Mouse (Mus musculus): Measurements from ENCODE around the gene Ap1m2. TPM values are rescaled to one million over a fixed set of nuclear protein-coding genes. Genes with fewer than 3 reads are reported as not detected.
"Not testable (repeated sequence)": the region's sequence is repeated elsewhere in the genome, so short reads cannot be mapped to it uniquely, and the experiment has no call there.

The Ap1m2 gene
- polyA plus RNA-seq, 2 experiments, result 0.07 to 0.24 TPM

- WGBS (ENCODE audit: insufficient replicate concordance), result 79% methylated on average over 10 of the region's 10 CpGs
- Histone ChIP-seq H3K9me3 (ENCODE audit: control insufficient read depth, low read length) (no peaks in the 10 kb centered on the region), H3K4me2 (ENCODE audit: low read depth) (no peak overlapping the region), H3K4me3 (ENCODE audit: insufficient read depth in 1 of 2, low read depth in 2 of 2, low read length in 2 of 2) (no peak overlapping the region), H3K9ac (replicated peaks) (no peak overlapping the region), H3K27me3 (ENCODE audit: control insufficient read depth, insufficient read depth, low read length) (no peaks in the 10 kb centered on the region), H3K36me3 (replicated peaks; ENCODE audit: control insufficient read depth, insufficient read depth, low read depth) (no peaks in the 10 kb centered on the region), H3K4me1 (replicated peaks; ENCODE audit: control insufficient read depth in 2 of 2, insufficient read depth in 2 of 2, low read length in 1 of 2) (peaks cover 0 to 7% of the 10 kb centered on the region in 2 experiments; a peak in 1 of 4 replicates), H3K27ac (no peak overlapping the region)
- DNase-seq (ENCODE audit: low read depth in 3 of 3, low spot score in 3 of 3), result no peak
- no peak for ATAC-seq (ENCODE audit: insufficient read depth)
- TF ChIP-seq CTCF (IDR thresholded peaks at IDR 0.05; ENCODE audit: low read depth) (no peak), EP300 (IDR thresholded peaks at IDR 0.05; ENCODE audit: low read depth) (no peak)
Measured at GRCm38 (mm10) chr9:21329699-21330289, 17.7 kb upstream of the Ap1m2 start.

GRCm38 (mm10) chr9:21329041-21329440 lies 16.9 kb upstream of the Ap1m2 start:
- Histone ChIP-seq H3K9me3 (ENCODE audit: control insufficient read depth, low read length) (no peaks in the 10 kb centered on the region), H3K27ac (no peak overlapping the region), H3K4me1 (replicated peaks; ENCODE audit: control insufficient read depth in 2 of 2, insufficient read depth in 2 of 2, low read length in 1 of 2) (peaks cover 0 to 7% of the 10 kb centered on the region in 2 experiments; a peak in 1 of 4 replicates), H3K9ac (replicated peaks) (no peak overlapping the region), H3K4me2 (ENCODE audit: low read depth) (no peak overlapping the region), H3K27me3 (ENCODE audit: control insufficient read depth, insufficient read depth, low read length) (no peaks in the 10 kb centered on the region), H3K36me3 (replicated peaks; ENCODE audit: control insufficient read depth, insufficient read depth, low read depth) (no peaks in the 10 kb centered on the region), H3K4me3 (ENCODE audit: insufficient read depth in 1 of 2, low read depth in 2 of 2, low read length in 2 of 2) (no peak overlapping the region)
- WGBS (ENCODE audit: insufficient replicate concordance), result 50% methylated on average over 3 of the region's 5 CpGs
- DNase-seq (ENCODE audit: low read depth in 3 of 3, low spot score in 3 of 3), result no peak
- no peak for ATAC-seq (ENCODE audit: insufficient read depth)
- TF ChIP-seq EP300 (IDR thresholded peaks at IDR 0.05; ENCODE audit: low read depth) (no peak), CTCF (IDR thresholded peaks at IDR 0.05; ENCODE audit: low read depth) (no peak)

- Histone ChIP-seq H3K27me3 (ENCODE audit: control insufficient read depth, insufficient read depth, low read length) (no peaks in the 10 kb centered on the region), H3K9ac (replicated peaks) (no peak overlapping the region), H3K4me1 (replicated peaks; ENCODE audit: control insufficient read depth in 2 of 2, insufficient read depth in 2 of 2, low read length in 1 of 2) (peaks cover 3 to 7% of the 10 kb centered on the region in 2 experiments; a peak in 3 of 4 replicates), H3K4me2 (ENCODE audit: low read depth) (no peak overlapping the region), H3K9me3 (ENCODE audit: control insufficient read depth, low read length) (no peaks in the 10 kb centered on the region), H3K27ac (no peak overlapping the region), H3K36me3 (replicated peaks; ENCODE audit: control insufficient read depth, insufficient read depth, low read depth) (no peaks in the 10 kb centered on the region), H3K4me3 (ENCODE audit: insufficient read depth in 1 of 2, low read depth in 2 of 2, low read length in 2 of 2) (no peak overlapping the region)
- no peak for TF ChIP-seq CTCF (IDR thresholded peaks at IDR 0.05; ENCODE audit: low read depth)
- no peak for TF ChIP-seq EP300 (IDR thresholded peaks at IDR 0.05; ENCODE audit: low read depth)
- 34% methylated on average over 3 of the region's 3 CpGs for WGBS (ENCODE audit: insufficient replicate concordance)
- no peak for ATAC-seq (ENCODE audit: insufficient read depth)
- no peak for DNase-seq (ENCODE audit: low read depth in 3 of 3, low spot score in 3 of 3)
Measured at GRCm38 (mm10) chr9:21328041-21328440, 15.9 kb upstream of the Ap1m2 start.

GRCm38 (mm10) chr9:21327569-21327968 lies 15.4 kb upstream of the Ap1m2 start:
- DNase-seq (ENCODE audit: low read depth in 3 of 3, low spot score in 3 of 3) (no peak), ATAC-seq (ENCODE audit: insufficient read depth) (no peak)
- no peak overlapping the region for H3K9ac ChIP-seq (replicated peaks)
- no peak overlapping the region for H3K4me2 ChIP-seq (ENCODE audit: low read depth)
- H3K36me3 ChIP-seq (replicated peaks; ENCODE audit: control insufficient read depth, insufficient read depth, low read depth), result no peaks in the 10 kb centered on the region
- no peak overlapping the region for H3K4me3 ChIP-seq (ENCODE audit: insufficient read depth in 1 of 2, low read depth in 2 of 2, low read length in 2 of 2)
- H3K27ac ChIP-seq, result no peak overlapping the region
- peaks cover 3 to 5% of the 10 kb centered on the region in 2 experiments; a peak in 3 of 4 replicates for H3K4me1 ChIP-seq (replicated peaks; ENCODE audit: control insufficient read depth in 2 of 2, insufficient read depth in 2 of 2, low read length in 1 of 2)
- TF ChIP-seq CTCF (IDR thresholded peaks at IDR 0.05; ENCODE audit: low read depth) (no peak), EP300 (IDR thresholded peaks at IDR 0.05; ENCODE audit: low read depth) (no peak)
- WGBS (ENCODE audit: insufficient replicate concordance), result 23% methylated on average over 3 of the region's 3 CpGs
- H3K9me3 ChIP-seq (ENCODE audit: control insufficient read depth, low read length), result no peaks in the 10 kb centered on the region
- H3K27me3 ChIP-seq (ENCODE audit: control insufficient read depth, insufficient read depth, low read length), result no peaks in the 10 kb centered on the region

GRCm38 (mm10) chr9:21324269-21324668 lies 12.1 kb upstream of the Ap1m2 start:
- TF ChIP-seq CTCF (IDR thresholded peaks at IDR 0.05; ENCODE audit: low read depth) (no peak), EP300 (IDR thresholded peaks at IDR 0.05; ENCODE audit: low read depth) (no peak)
- DNase-seq (ENCODE audit: low read depth in 3 of 3, low spot score in 3 of 3) (no peak), ATAC-seq (ENCODE audit: insufficient read depth) (no peak)
- peaks cover 14 to 16% of the 10 kb centered on the region in 2 experiments for H3K4me1 ChIP-seq (replicated peaks; ENCODE audit: control insufficient read depth in 2 of 2, insufficient read depth in 2 of 2, low read length in 1 of 2)
- no peaks in the 10 kb centered on the region for H3K27me3 ChIP-seq (ENCODE audit: control insufficient read depth, insufficient read depth, low read length)
- H3K36me3 ChIP-seq (replicated peaks; ENCODE audit: control insufficient read depth, insufficient read depth, low read depth), result no peaks in the 10 kb centered on the region
- H3K4me2 ChIP-seq (ENCODE audit: low read depth), result no peak overlapping the region
- no peak overlapping the region for H3K9ac ChIP-seq (replicated peaks)
- H3K27ac ChIP-seq, result no peak overlapping the region
- 43% methylated on average over 11 of the region's 11 CpGs for WGBS (ENCODE audit: insufficient replicate concordance)
- H3K9me3 ChIP-seq (ENCODE audit: control insufficient read depth, low read length), result no peaks in the 10 kb centered on the region
- no peak overlapping the region for H3K4me3 ChIP-seq (ENCODE audit: insufficient read depth in 1 of 2, low read depth in 2 of 2, low read length in 2 of 2)

GRCm38 (mm10) chr9:21322917-21323297 lies 10.8 kb upstream of the Ap1m2 start:
- not testable (repeated sequence) for H3K9ac ChIP-seq (replicated peaks); H3K27me3 ChIP-seq (ENCODE audit: control insufficient read depth, insufficient read depth, low read length); H3K9me3 ChIP-seq (ENCODE audit: control insufficient read depth, low read length); H3K27ac ChIP-seq; H3K4me3 ChIP-seq (ENCODE audit: insufficient read depth in 1 of 2, low read depth in 2 of 2, low read length in 2 of 2); H3K36me3 ChIP-seq (replicated peaks; ENCODE audit: control insufficient read depth, insufficient read depth, low read depth); H3K4me2 ChIP-seq (ENCODE audit: low read depth); ATAC-seq (ENCODE audit: insufficient read depth); DNase-seq (ENCODE audit: low read depth in 3 of 3, low spot score in 3 of 3)
- 72% methylated on average over 7 of the region's 8 CpGs for WGBS (ENCODE audit: insufficient replicate concordance)
- H3K4me1 ChIP-seq (replicated peaks; ENCODE audit: control insufficient read depth in 2 of 2, insufficient read depth in 2 of 2, low read length in 1 of 2), result peaks cover 14 to 23% of the 10 kb centered on the region in 2 experiments

Measured in liver, embryonic 14.5 days (tissue).